Mouse (Mus musculus) midbrain, embryonic 16.5 days (tissue): Measurements from ENCODE around the gene Zfpm1. TPM values are rescaled to one million over a fixed set of nuclear protein-coding genes. Genes with fewer than 3 reads are reported as not detected.

Experiments used
- ATAC-seq: fragments of 200-750 bp; cut with Nextera tagmentation; 2 replicates; pipeline ENCODE4 v1.8.0; 2017; ENCODE audit warnings: moderate TSS enrichment
- H3K27ac ChIP-seq: fragments of 300-500 bp; sonication (generic); 2 replicates; pipeline ENCODE4 v1.5.1; 2014; ENCODE audit warnings: mild to moderate bottlenecking, low read length, mixed read lengths
- H3K27me3 ChIP-seq: fragments of 300-500 bp; sonication (generic); 2 replicates; pipeline ENCODE4 v1.6.1; 2014; ENCODE audit warnings: low read depth, low read length, mixed read lengths; ENCODE audit not compliant: control insufficient read depth, insufficient read depth
- H3K36me3 ChIP-seq: fragments of 300-500 bp; sonication (generic); 2 replicates; pipeline ENCODE4 v1.6.1; 2014; ENCODE audit warnings: mild to moderate bottlenecking, low read length, moderate library complexity, mixed read lengths; ENCODE audit not compliant: control insufficient read depth, insufficient read depth
- H3K4me1 ChIP-seq: fragments of 300-500 bp; sonication (generic); 2 replicates; pipeline ENCODE4 v1.6.1; 2014; ENCODE audit warnings: mild to moderate bottlenecking, low read length, mixed read lengths; ENCODE audit not compliant: control insufficient read depth, insufficient read depth
- H3K4me2 ChIP-seq: fragments of 300-500 bp; sonication (generic); 2 replicates; pipeline ENCODE4 v1.6.1; 2014; ENCODE audit warnings: mild to moderate bottlenecking, low read length, mixed read lengths
- H3K4me3 ChIP-seq: fragments of 300-500 bp; sonication (generic); 2 replicates; pipeline ENCODE4 v1.5.1; 2014; ENCODE audit warnings: low read depth, mild to moderate bottlenecking, low read length, moderate library complexity, mixed read lengths
- H3K9ac ChIP-seq: fragments of 300-500 bp; sonication (generic); 2 replicates; pipeline ENCODE4 v1.6.1; 2014; ENCODE audit warnings: low read depth, low read length, mixed read lengths
- H3K9me3 ChIP-seq: fragments of 300-500 bp; sonication (generic); replicated peaks from 2 replicates; pipeline ENCODE4 v1.6.1; 2014; ENCODE audit warnings: mild to moderate bottlenecking, low read length, mixed read lengths; ENCODE audit not compliant: control insufficient read depth, poor library complexity, severe bottlenecking
- WGBS: fragments of 180-500 bp; shearing (Covaris S2); extraction: QIAGEN DNeasy Blood & Tissue Kit; methylation state at CpG from one replicate; pipeline ENCODE4 v1.1.7; 2014; 5-methylcytosine and 5-hydroxymethylcytosine counted together
- polyA plus RNA-seq: library from polyadenylated mRNA; unstranded; fragments of >200 nt; fragmentation: Nextera tagmentation; extraction: Ambion mirVana; gene quantifications from 2 replicates; pipeline ENCODE4 v1.2.1, GENCODE M21; 2015

The Zfpm1 gene
- polyA plus RNA-seq, 1 experiment from 2014 or later, result 0.77 TPM

DNA sequence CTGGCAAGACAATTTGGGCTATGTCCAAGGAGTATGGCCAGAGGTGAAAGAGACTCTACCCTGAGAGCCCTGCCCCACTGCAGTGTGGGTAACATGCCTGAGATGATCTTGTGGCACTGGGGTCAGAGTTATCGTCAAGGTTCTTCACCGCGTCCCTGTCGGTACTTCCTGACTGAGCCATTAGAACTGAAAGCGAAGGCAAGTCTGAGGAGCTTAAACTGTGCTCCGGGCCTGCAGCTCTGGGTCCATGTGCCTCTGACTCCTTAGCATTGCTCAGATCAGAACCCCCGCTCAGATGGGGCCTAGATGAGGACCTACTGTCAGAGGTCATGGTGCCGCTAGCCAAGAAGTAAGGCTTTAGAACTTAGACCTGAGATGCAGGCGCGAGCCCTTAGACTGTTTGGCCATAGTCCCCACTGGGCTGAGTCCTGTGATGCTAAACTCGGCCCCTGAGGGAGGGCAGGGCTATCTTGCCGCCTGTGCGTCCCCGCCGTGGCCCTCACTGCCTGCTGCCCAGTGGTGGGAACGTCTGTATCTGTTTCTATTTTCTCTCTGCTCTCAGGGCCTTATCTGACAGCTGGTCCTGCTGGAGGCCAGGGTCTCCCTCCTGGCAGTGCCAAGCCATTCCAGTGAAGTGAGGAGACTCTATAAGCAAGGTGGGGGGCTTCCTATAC, 17.8 kb downstream of the Zfpm1 start:
- Histone ChIP-seq H3K27ac (no peak overlapping the region), H3K36me3 (no peaks in the 10 kb centered on the region), H3K4me2 (no peak overlapping the region), H3K4me3 (no peak overlapping the region), H3K4me1 (0 out of 2 replicates have a peak, but pooled peaks cover 2% of the 10 kb centered on the region), H3K27me3 (no peaks in the 10 kb centered on the region), H3K9ac (no peak overlapping the region), H3K9me3 (no peaks in the 10 kb centered on the region)
- WGBS, result 68% methylated on average over 16 of the region's 16 CpGs
- no peak for ATAC-seq

DNA sequence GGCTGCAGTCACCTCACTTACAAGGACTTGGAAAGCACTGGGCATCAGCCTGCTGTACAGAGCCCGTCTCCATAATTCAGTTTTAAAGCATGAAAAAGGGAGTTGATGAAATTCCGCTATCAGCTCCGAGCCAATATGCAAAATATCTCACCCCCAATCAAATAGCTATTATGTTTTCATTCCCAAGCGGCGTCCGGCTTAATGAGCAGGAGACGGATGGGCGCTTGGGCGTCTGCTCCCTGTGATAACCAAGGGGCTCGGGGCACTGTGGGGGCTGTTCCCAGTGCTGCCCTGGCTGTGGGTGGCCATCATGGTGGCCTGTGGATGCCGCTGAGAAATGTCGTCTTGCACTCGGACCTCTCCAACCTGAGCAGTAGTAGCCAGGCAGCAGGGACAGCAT, 19.1 kb downstream of the Zfpm1 start:
- H3K4me3 ChIP-seq, result no peak overlapping the region
- no peaks in the 10 kb centered on the region for H3K27me3 ChIP-seq
- H3K36me3 ChIP-seq, result no peaks in the 10 kb centered on the region
- WGBS, result 68% methylated on average over 13 of the region's 13 CpGs
- peak overlapping the region; percentile 57 for H3K27ac ChIP-seq
- H3K4me2 ChIP-seq, result no peak overlapping the region
- 0 out of 2 replicates have a peak, but pooled peaks cover 2% of the 10 kb centered on the region for H3K4me1 ChIP-seq
- no peak overlapping the region for H3K9ac ChIP-seq
- H3K9me3 ChIP-seq, result no peaks in the 10 kb centered on the region
- no peak for ATAC-seq

DNA sequence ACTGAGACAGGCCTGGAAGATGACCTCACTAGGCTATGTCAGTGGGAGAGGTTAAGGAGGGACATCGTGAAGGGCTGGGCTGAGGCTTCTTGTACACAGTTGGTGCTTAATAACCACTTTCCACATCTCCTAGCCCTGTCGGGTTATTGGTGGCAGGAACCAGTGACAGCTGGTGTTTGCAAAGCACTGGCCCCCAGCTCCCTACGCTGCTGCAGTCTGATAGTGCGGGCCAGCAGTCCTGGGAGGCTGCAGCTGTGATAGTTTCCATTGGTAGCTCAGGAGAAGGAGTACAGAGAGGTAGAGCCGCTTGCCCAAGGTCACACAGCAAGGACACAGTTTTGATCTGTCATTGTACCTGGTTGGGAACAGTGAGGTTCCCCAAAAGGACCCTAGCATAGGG, 19.9 kb downstream of the Zfpm1 start:
- no peaks in the 10 kb centered on the region for H3K27me3 ChIP-seq
- H3K4me1 ChIP-seq, result no peaks in the 10 kb centered on the region
- WGBS, result 75% methylated on average over 5 of the region's 5 CpGs
- H3K36me3 ChIP-seq, result no peaks in the 10 kb centered on the region
- no peak overlapping the region for H3K9ac ChIP-seq
- no peak overlapping the region for H3K4me2 ChIP-seq
- no peak for ATAC-seq
- no peak overlapping the region for H3K4me3 ChIP-seq
- no peaks in the 10 kb centered on the region for H3K9me3 ChIP-seq
- H3K27ac ChIP-seq, result peak overlapping the region; percentile 57

DNA sequence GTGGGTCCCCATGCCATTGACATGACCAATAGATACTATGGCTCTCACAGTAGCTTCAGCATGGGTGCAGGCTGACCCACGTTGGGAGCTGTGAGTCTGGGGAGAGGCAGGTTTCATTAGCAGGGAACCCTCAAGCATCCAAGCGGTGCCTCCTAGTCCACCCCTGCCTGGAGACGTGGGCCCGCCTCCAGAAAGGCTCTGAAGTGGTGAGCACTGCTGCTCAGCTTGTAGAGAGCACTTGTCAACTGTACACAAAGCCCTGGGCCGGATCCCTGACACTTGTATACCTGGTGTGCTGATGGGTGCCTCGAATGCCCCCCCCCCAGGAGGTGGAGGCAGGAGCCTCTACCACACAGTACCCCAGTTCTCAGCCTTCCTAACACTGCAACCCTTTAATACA, 21.5 kb downstream of the Zfpm1 start:
- Histone ChIP-seq H3K27me3 (no peaks in the 10 kb centered on the region), H3K27ac (no peak overlapping the region), H3K9me3 (no peaks in the 10 kb centered on the region), H3K4me3 (no peak overlapping the region), H3K4me1 (no peaks in the 10 kb centered on the region), H3K36me3 (no peaks in the 10 kb centered on the region), H3K9ac (no peak overlapping the region), H3K4me2 (no peak overlapping the region)
- ATAC-seq, result no peak
- 70% methylated on average over 6 of the region's 6 CpGs for WGBS

DNA sequence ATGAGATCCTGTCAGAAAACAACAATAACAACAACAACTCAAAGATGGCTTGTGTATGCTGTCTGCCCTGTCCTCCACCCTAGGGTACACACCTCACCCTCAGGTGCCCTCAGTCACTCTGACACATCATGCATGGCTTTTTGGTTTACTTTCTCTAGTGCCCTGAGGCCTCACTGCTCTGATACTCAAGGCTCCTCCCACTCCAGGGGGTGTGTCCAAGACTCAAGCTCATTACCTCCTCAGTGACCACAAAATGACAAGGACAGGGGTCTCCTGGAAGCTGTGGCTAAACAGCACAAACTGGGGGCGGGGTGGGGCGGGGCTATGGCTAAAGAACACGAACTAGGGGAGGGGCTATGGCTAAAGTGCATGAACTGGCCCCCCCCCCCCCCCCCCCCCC, 22.1 kb downstream of the Zfpm1 start:
- Histone ChIP-seq H3K4me2 (no peak overlapping the region), H3K9me3 (no peaks in the 10 kb centered on the region), H3K27ac (no peak overlapping the region), H3K4me3 (no peak overlapping the region), H3K9ac (no peak overlapping the region), H3K36me3 (no peaks in the 10 kb centered on the region), H3K4me1 (no peaks in the 10 kb centered on the region), H3K27me3 (no peaks in the 10 kb centered on the region)
- 23% methylated on average over 3 of the region's 3 CpGs for WGBS
- ATAC-seq, result no peak

DNA sequence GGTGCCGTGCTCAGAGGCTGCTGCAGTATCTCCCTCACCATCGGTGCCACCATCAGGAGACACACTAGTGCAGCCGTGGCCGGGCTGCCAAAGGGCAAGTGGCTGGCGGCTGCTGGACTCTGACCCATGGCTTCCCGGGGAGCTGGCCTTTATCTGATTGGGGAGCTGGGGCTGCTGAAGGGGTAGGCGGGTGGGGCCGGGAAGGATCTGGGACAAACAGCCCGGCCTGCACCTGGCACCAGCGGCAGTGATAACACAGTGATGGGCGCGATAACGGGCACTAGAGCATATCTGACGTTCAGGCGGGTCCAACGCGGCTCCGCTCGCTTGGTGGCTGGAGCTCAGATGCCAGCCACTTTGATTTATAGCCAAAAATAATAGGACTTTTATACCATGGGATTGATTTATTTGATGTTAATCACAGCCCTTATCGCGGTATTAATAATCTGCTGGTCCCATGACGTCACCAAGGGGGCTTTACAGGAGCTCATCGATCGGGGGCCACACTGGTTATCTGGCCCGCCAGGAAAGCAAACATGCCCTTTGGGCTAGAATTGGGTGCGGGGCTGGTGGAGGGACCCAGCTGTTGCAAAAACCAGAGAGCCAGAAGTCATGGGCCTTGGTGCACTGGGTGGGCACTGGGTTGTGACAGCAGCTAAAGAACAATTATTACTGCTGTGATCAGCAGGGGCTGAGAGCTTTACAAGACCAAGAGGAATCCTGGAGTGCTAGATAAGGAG, 24.9 kb downstream of the Zfpm1 start:
- WGBS, result 71% methylated on average over 26 of the region's 26 CpGs
- Histone ChIP-seq H3K27ac (no peak overlapping the region), H3K9ac (no peak overlapping the region), H3K4me3 (no peak overlapping the region), H3K36me3 (no peaks in the 10 kb centered on the region), H3K4me1 (no peaks in the 10 kb centered on the region), H3K4me2 (no peak overlapping the region), H3K9me3 (no peaks in the 10 kb centered on the region), H3K27me3 (no peaks in the 10 kb centered on the region)
- no peak for ATAC-seq

DNA sequence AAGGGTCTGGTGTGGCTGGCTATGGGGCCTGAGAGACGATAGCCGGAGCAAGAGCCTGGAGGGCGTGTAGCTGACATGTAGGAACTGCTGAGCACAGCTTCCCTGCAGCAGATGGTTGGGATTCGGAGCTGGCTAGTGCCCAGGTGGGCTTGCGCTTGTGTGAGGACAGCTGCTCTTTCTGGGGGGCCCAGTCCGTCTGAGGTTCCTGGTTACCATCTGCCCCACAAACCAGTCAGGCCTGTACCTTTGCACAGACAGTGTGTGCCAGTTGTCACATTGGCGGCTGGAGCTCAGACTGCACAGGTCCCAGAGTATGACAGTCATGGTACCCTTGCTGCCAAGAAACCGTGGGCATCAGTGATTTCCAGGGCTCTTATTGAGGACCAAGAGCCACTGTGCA, 25.9 kb downstream of the Zfpm1 start:
- ATAC-seq, result no peak
- Histone ChIP-seq H3K9ac (no peak overlapping the region), H3K4me2 (no peak overlapping the region), H3K36me3 (no peaks in the 10 kb centered on the region), H3K27me3 (no peaks in the 10 kb centered on the region), H3K4me3 (no peak overlapping the region), H3K9me3 (no peaks in the 10 kb centered on the region), H3K27ac (no peak overlapping the region), H3K4me1 (no peaks in the 10 kb centered on the region)
- 70% methylated on average over 8 of the region's 8 CpGs for WGBS

DNA sequence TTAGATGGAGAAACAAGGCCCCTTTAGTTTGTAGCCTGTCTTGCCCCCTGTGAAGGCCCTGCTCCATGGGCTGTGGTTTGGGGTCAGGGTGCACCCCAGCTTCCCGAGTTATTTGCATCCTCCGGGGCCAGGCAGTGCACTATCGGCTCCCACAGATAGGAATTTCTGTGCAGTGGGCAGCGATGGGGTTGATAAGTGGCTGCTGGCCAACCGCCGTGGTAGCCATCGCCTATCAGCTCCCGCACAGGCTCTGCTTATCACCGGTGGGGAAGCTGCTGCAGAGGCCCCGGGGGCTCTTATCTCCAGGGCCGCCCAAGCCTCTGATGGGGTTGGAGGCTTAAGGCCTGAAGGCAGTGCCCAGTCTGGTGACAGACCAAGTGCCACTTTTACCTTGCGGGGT, 27.3 kb downstream of the Zfpm1 start:
- WGBS, result 79% methylated on average over 12 of the region's 12 CpGs
- no peak overlapping the region for H3K27ac ChIP-seq
- H3K9me3 ChIP-seq, result no peaks in the 10 kb centered on the region
- H3K4me3 ChIP-seq, result no peak overlapping the region
- H3K4me2 ChIP-seq, result no peak overlapping the region
- H3K36me3 ChIP-seq, result no peaks in the 10 kb centered on the region
- H3K27me3 ChIP-seq, result no peaks in the 10 kb centered on the region
- H3K4me1 ChIP-seq, result no peaks in the 10 kb centered on the region
- no peak for ATAC-seq
- H3K9ac ChIP-seq, result no peak overlapping the region

DNA sequence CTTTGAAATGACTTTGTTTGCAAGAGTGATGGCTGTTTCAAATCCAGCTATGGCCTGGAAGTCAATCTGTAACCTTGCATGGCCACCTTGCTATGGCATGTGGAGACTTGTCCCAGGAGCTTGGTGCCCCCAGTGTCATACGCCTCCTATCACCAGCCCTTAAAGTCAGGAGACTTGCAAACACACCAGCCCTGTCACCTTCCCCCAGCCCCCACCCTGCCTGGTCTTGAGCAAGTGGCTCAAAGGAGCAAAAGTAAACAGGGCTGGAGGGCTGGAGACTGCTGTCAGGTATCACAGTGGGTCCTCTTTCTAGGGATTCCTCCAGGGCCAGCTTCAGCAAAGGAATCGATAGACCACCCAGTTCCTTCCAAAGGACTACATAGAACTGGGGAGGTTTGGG, 29.2 kb downstream of the Zfpm1 start:
- H3K27me3 ChIP-seq, result no peaks in the 10 kb centered on the region
- no peak overlapping the region for H3K27ac ChIP-seq
- no peak overlapping the region for H3K9ac ChIP-seq
- H3K4me1 ChIP-seq, result no peaks in the 10 kb centered on the region
- ATAC-seq, result no peak
- H3K36me3 ChIP-seq, result no peaks in the 10 kb centered on the region
- H3K9me3 ChIP-seq, result no peaks in the 10 kb centered on the region
- no peak overlapping the region for H3K4me2 ChIP-seq
- 87% methylated on average over 2 of the region's 2 CpGs for WGBS
- H3K4me3 ChIP-seq, result no peak overlapping the region
